Mouse (Mus musculus): ENCODE measurements around the gene Cep126.

GRCm38 (mm10) chr9:8034143-8034542, 100.0 kb downstream of the Cep126 start:
- no peak for TF ChIP-seq CTCF (IDR thresholded peaks at IDR 0.05; ENCODE audit: extremely low read depth, insufficient read length, insufficient replicate concordance, low read depth, low read length)
- TF ChIP-seq POLR2A (IDR thresholded peaks at IDR 0.05; ENCODE audit: low read depth, low read length), result no peak

Measured in small intestine, adult 2 months (tissue).